Mouse (Mus musculus) stomach, embryonic 14.5 days (tissue): Measurements from ENCODE around the gene Nudt5. TPM values are rescaled to one million over a fixed set of nuclear protein-coding genes. Genes with fewer than 3 reads are reported as not detected.

ENCODE experiments used
- polyA plus RNA-seq: library from polyadenylated mRNA; unstranded; fragments of >200 nt; fragmentation: Nextera tagmentation; extraction: Ambion mirVana; gene quantifications from 2 replicates; pipeline ENCODE4 v1.2.1, GENCODE M21; 2014

The Nudt5 gene
- polyA plus RNA-seq, 1 experiment from 2014 or later, result 73.0 TPM

Other genes with a start within 250 kb of the Nudt5 start
- gene Camk1d, start 130.5 kb upstream of the Nudt5 start, polyA plus RNA-seq, result 19.1 and 20.5 TPM in 2 replicates
- gene Cdc123, start 145 bp downstream of the Nudt5 start, polyA plus RNA-seq, result 277 and 302 TPM in 2 replicates
- gene Gm13199, start 17.9 kb downstream of the Nudt5 start, polyA plus RNA-seq, result 1.2 and 2.0 TPM in 2 replicates
- 90.0 and 99.8 TPM in 2 replicates for gene Sec61a2, start 50.4 kb downstream of the Nudt5 start, polyA plus RNA-seq
- 3.6 TPM in 2 replicates for gene Dhtkd1, start 97.8 kb downstream of the Nudt5 start, polyA plus RNA-seq
- gene Upf2, start 106.5 kb downstream of the Nudt5 start, polyA plus RNA-seq, result 13.7 and 14.6 TPM in 2 replicates